Mouse (Mus musculus): ENCODE data around the gene Sytl3. TPM values are rescaled to one million over a fixed set of nuclear protein-coding genes. Genes with fewer than 3 reads are reported as not detected.
A peak's percentile ranks its signal among the peaks of the same experiment; 100 is the strongest.

The Sytl3 gene
- total RNA-seq, 2 experiments from 2014 or later = not detected

DNA sequence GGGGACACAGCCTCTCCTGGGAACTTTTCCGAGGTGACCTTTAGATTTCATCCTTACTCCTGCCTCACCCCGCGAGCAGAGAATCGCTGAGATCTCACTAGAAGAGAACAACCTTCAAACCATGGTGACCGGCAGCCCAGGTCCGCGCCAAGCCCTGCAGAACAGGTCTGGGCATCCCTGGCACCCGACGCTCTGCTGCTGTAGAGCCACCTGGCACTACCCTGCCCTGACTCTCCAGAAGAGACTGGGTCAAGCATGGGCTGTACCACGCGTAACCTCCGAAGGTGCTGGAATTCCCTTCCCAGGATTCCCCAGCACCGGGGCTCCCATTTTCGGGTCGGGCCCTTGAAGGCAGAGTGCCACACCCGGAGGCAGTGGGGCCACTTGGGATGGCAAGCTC, 99.0 kb downstream of the Sytl3 start:
- no peak for DNase-seq

DNA sequence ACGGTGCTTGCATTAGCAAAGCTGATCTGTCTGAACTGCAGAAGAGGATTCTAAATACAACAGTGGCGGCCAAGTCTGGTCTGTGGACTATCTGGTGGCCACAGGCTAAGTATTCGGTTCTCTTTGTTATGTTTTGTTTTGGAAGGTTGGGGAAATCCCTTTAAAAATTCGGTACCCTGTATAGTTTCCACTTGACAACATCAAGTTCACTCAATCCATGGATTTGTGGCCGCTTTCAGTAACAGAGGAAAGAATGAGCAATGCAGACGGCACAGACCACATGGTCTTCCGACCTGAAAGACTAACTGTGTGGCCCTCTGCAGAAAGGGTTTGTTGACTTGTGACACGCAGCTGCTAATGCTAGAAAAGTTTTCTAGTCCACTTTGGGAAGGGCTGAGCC, 100.0 kb downstream of the Sytl3 start:
- no peak for DNase-seq

DNA sequence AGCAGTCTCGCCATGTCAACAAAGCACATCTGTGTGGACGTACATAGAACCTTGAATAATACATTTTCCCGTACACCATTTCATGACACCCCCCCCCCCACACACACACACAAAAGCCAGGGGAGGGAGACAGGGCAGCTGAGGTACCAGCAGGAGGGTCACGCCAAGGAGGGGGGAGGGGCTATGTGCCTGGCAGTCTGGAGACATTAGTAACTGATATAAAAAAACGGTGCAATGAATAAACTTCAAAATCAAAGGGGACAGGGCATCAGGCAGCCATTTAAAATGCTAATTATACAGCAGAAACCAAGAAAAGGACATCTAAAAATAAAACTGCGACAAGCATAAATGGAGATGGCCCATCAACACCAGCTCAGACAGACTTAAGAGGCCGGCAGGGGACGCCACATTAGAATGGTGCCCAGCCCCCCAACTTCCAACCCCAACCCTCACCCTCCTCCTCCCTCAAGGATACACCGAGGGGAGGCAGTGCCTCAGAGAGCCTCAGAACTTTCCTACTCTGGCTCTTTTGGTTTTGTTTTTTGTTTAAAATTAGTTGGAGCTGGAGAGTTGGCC, 100.9 kb downstream of the Sytl3 start:
- no peak for DNase-seq

DNA sequence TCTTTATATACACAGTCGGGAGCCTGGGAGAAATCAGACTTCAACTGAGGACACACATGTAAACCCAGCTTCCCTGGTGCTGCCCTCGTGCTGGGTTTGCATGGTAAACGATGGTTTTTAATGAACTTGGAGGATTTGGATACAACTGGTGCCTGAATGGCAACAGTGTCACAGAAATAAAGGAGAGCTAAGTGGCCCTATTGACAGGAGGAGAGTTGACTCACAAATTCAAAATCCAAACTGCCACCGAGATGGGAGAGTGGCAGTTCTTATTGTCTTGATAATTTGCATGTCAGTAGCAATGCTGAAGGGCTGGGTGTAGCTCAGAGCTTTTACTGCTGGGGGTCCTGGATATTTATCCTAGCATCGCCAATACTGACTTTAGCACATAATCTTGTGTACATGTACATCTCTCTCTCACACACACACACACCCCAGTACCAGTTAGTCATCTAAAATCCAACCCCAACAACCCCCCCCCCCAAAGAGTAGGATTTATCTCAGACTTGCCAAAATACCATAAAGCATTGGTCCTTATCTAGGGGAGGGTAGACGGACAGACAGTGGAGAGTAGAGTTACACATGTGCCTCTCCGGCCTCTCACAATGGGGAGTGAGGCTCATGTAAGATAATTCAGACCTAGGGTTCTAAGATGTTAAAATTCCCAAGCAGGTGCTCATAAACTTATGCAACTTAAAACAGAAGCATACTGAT, 104.8 kb downstream of the Sytl3 start:
- DNase-seq = no peak

- no peak for DNase-seq
Observed at GRCm38 (mm10) chr17:6764227-6764593, 105.3 kb downstream of the Sytl3 start.

DNA sequence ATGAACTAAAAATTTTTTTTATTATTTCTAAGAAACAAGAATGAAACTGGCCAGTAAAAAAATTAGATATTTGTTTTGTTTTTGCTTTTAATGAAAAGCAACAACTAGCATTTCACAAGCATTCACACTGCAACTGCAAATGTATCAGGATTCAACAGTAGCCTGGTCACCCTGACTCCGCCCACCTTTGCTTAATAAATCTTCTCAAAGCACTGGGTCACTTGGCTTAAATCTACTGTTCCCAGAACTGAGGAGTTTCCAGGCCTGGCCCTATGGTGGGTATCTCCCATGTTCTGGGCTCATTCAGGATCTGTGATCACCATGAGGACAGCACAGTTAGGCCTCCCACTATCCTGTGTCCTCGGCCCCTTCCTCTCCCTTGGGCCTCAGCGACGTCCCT, 105.8 kb downstream of the Sytl3 start:
- no peak for DNase-seq

- no peak for DNase-seq
Observed at GRCm38 (mm10) chr17:6765886-6766285, 107.0 kb downstream of the Sytl3 start.

GRCm38 (mm10) chr17:6766823-6767222, 107.9 kb downstream of the Sytl3 start:
- DNase-seq = no peak

DNA sequence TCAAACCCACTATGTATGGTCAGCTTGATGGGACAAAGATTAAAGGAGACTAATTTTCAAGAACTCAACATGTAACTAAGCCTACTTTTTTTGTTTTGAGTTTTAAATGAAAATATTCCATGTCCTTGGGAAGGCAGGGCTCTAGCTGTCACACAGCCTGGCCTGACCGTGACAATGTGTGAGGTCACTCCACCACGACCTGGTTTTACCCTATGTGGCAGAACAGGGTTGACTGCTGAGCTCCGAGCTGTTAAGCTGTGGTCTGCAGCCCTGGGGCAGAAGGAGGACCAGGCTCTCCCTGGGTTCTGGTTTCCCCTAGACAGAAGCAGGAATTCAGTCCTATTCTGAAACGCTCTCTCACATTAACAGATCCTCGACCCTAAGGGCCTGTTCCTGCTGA, 108.9 kb downstream of the Sytl3 start:
- no peak for DNase-seq

GRCm38 (mm10) chr17:6768301-6768788, 109.5 kb downstream of the Sytl3 start:
- DNase-seq = no peak

DNA sequence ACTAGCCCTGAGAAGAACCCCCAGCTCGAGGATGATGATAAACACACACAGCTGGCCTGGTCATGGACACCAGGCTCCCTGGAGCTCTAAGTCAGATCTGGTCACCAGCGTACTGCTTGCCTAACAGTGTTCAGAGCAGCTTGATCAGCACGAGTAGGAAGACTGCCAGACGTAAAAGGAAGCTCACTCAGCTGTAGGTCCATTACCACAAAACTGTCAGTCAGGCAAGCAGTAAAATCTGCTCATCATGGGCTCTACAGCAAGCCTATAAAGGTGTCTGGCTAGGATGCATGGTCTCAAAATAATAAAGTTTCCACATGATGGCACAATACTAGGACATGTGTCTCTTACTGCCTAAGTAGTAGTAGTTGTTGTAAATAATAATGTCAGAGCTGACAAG, 110.7 kb downstream of the Sytl3 start:
- DNase-seq = no peak

DNA sequence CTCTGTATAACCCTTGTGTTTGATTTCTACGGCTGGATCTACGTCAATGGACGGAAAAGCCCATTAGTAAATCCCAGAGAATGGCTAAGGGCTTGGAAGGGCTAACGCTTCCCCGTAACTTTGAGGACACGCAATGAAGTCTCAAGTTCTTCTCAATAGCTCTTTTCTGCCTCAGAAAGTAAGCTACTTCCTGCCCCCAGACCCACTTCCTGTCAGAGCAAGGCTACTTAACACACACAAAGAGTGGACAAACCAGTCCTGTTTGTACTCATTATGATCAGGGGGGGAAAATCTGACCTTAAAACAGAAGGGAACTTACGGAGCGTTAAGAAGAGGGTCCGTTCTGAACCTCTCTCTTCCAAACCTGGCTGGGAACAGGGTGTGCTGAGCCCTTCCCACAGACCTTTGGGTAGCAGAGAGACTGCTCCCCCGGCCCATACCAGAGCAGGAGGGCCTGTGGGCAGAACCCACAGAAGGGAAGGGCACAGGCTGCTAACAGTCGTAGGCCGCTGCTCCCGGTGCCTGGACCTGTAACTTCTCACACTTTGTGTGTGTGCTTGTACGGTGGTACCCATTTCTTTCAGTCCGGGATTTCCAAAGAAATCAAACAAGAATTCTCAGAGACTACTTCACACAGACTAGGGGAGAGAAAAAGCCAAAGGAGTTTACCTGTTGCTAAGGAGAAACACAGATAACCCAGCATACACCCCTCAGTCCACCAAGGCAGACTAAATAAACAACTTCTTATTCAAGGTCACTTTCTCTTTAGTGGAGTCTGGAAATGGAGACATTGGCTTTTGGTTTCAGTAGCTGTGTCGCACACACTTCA, 113.0 kb downstream of the Sytl3 start:
- no peak for DNase-seq

DNA sequence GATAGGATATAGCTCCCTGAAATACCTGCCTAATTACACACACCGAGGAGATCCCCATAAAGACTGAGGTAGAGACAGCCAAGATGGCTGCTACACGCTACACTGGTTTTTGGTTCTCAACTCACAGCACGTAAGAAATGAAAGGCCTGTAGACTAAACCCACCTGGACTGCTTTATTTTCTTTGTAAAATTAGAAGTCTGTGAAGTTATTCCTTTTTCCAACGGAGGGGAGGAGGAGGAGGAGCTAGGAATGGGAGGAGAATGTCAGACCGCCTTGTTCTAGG, 113.5 kb downstream of the Sytl3 start:
- DNase-seq = no peak

DNA sequence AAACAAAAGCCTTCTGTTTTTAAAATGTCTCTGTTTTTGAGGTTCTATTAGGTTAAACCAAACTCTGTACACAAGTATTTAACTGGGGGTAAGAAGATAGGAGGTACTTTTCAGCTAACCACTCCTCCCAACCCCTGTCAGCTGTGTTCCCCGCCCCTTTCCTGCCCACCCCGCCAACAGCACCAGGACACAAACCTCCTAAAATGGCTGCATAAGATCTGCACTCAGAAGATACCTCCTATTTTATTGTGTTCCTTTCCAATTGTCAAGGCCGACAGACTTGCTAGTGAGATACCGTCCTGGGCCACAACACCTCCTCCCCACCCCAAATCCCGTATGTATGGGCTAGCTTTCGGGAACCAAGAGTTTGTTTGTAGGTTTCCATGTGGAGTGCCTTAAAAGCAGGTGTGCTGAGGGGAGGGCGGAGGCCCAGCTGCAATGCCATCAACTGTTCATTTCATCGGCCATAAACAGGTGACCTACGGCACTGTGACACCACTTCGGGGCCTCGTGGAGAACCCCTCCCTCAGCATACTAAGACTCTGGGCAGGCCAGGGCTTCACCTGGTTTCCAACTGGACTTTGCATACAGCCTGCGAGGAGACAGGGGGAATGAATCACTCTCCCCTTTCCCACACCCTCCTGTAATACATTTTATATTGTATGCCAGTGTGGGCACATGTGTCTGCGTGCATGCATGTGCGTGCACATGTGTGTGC, 114.5 kb downstream of the Sytl3 start:
- DNase-seq = no peak

DNA sequence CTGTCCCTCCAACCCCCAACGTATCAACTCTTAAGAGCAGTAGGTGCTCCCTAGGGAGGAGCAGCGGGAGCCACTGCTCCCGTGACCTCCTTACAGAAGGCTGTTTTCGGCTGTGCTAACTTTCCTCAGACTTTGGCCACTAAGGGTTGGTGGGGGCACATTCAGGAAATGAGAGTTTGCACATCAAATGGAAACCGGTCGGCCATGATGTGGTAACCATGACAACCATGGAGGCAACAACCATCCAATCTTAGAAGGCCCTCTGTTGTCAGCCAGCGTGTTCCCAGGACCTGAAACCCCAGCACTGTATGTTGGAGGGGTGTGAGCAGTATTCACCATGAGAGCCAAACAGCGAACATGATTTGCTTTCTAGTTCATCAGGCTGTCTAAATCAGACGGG, 116.3 kb downstream of the Sytl3 start:
- no peak for DNase-seq

DNA sequence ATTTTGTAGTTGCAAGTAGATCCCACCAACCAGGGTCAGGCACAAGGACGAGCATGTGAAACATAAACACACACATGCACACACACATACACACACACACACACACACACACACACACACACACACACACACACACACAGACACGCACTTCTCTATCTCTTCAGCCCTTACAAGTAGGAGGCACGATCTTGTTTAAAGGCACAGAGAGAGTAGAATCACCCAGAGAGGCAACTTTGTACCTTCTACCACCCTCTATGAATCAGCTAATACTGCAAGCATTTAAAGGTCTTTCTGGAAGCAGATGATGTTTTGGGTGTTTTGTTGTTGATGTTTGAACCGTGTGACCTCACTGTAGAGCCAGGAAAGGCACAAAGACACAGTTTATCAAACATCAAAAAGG, 116.8 kb downstream of the Sytl3 start:
- DNase-seq = no peak

- DNase-seq = no peak
Observed at GRCm38 (mm10) chr17:6776123-6776522, 117.2 kb downstream of the Sytl3 start.

DNA sequence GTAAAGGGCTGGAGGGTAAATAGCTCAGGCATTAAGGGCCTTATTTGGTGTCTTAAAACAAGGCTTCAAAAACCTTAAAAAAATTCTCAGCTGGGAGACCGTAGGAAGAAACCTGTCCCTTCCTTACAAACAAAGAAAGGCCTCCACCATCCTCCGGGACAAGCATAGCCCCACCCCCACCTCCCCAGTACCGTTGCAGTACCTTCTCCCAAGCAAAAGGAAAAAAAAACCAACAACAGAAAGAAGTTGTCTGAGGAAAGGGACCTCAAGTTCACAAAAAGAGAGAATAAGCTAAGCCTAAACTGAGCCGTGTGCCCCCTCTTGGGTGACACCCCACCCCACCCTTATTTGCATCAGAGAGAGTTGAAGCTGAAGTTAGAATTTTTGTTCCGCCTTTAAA, 117.7 kb downstream of the Sytl3 start:
- no peak for DNase-seq

DNA sequence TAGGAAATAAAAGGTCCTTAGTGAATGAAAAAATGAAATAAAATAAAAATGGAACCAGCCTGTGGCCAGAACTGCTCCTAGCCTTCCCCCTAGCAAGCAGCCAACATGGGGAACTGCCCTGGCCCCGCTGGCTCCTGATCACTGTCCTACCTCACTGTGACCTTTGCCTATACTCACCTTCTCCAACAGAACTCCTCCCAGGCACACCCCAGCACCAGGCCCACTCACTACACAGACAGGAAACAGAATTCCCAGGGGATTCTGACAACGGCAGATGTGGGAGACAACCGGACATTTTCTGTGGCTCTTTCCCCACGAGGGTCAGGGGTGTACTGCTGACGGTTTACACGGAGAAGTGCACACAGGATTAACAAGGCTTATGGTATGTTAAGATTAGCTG, 118.2 kb downstream of the Sytl3 start:
- DNase-seq = no peak

GRCm38 (mm10) chr17:6777629-6778331, 118.9 kb downstream of the Sytl3 start:
- no peak for DNase-seq

DNA sequence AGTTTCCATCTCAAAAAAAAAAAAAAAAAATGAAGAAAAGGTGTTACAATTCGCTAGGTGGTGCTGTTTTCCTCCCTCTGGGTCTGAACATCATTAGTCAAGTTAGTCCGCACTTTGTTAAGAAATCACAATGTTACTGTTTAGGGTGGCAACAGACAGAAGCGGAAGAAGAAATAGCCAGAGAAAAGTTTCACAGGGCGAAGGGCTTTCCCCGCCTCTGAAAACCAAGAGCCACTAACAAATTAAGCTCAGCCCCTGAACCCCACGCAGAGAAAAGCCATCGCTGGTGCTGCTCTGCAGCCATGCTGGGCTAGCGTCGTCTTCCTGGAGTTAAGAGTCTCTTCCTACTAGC, 119.4 kb downstream of the Sytl3 start:
- peak in 1 of 2 experiments; percentile 26 for DNase-seq

DNA sequence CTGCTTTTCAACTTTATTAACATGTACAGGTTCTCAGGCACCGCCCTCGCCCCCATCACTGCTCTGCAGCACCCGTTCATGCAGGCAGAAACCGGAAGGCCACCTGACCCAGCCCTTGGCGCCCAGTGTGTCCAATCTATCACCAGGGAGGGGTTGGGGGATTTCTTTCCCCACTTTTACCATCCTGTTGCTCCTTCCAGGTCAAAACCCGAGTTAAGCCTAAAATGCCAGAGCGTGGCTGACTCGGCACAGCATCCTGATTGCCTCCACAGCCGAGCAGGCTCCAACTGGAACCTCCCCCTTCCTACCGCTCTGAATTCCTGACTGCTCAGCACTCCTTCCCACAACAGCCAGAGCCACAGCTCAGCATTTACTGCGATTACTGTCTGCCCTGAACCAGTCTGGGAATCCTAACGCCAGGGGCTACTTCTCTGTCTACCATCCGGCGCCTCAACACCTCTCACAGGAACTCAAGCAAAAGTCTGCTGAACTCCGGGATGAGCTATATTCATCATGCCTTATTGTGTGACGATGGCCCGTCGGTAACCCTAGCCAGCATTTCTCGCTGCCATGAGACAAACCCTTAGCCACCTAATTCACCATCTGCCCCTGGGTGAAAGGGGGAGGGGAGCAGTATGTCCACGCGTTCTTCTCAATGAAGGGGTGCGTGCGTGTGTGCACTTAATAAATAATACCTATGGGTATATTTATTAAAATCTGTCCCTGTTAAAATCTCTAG, 120.0 kb downstream of the Sytl3 start:
- peak in 1 of 2 experiments; percentile 25 for DNase-seq

Measured in layer of hippocampus, postnatal 36 days (tissue).